Mouse (Mus musculus) hindbrain, embryonic 10.5 days (tissue): Measurements from ENCODE around the gene Idh3g. TPM values are rescaled to one million over a fixed set of nuclear protein-coding genes. Genes with fewer than 3 reads are reported as not detected.

Experiments
- DNase-seq: peaks from one replicate; pipeline ENCODE4 v3.0.0-alpha.2; 2017; ENCODE audit warnings: low spot score
- H3K27ac ChIP-seq: fragments of 300-500 bp; sonication (generic); 2 replicates; pipeline ENCODE4 v1.5.1; 2016; ENCODE audit warnings: mild to moderate bottlenecking, moderate library complexity
- H3K27me3 ChIP-seq: fragments of 300-500 bp; sonication (generic); 2 replicates; pipeline ENCODE4 v1.6.1; 2016; ENCODE audit warnings: mild to moderate bottlenecking; ENCODE audit not compliant: poor library complexity, insufficient read depth, severe bottlenecking
- H3K36me3 ChIP-seq: fragments of 300-500 bp; sonication (generic); 2 replicates; pipeline ENCODE4 v1.6.1; 2016; ENCODE audit warnings: mild to moderate bottlenecking, moderate library complexity
- H3K4me1 ChIP-seq: fragments of 300-500 bp; sonication (generic); replicated peaks from 2 replicates; pipeline ENCODE4 v1.6.1; 2016; ENCODE audit warnings: mild to moderate bottlenecking
- H3K4me3 ChIP-seq: fragments of 300-500 bp; sonication (generic); 2 replicates; pipeline ENCODE4 v1.5.1; 2016; ENCODE audit warnings: mild to moderate bottlenecking, moderate library complexity
- H3K9me3 ChIP-seq: fragments of 300-500 bp; sonication (generic); 2 replicates; pipeline ENCODE4 v1.6.1; 2016; ENCODE audit warnings: mild to moderate bottlenecking, moderate library complexity
- WGBS: fragments of 180-500 bp; shearing (Covaris S2); methylation state at CpG from one replicate; pipeline ENCODE4 v1.1.7; 2016; 5-methylcytosine and 5-hydroxymethylcytosine counted together
- polyA plus RNA-seq: library from polyadenylated mRNA; unstranded; fragments of >200 nt; fragmentation: Nextera tagmentation; extraction: Ambion mirVana; gene quantifications from 2 replicates; pipeline ENCODE4 v1.2.1, GENCODE M21; 2016

Gene Idh3g
- polyA plus RNA-seq, 1 experiment from 2014 or later, result 204 TPM

DNA sequence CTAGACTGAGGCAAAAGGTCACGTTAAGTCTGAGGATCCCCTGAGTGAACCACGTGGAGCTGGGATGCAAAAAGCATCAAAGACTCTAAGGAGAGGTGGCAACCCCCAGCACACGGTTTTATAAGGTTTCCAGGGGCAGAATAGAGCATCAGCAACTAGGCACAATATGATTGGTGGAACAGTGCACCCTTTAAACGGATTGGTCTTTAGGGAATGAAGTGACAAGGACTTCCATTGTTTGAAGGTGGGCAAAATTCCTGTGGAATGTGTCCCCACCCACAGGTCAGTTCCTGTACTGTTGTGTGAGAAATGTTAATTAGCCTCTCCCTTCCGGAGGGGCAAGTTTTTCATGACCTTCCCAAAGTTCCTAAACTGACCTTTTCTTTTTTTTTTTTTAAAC lies 47.5 kb downstream of the Idh3g start:
- Histone ChIP-seq H3K9me3 (no peaks in the 10 kb centered on the region), H3K4me3 (no peak overlapping the region), H3K27me3 (peaks cover 8% of the 10 kb centered on the region; the same call in 1 of the 2 replicates), H3K27ac (no peak overlapping the region), H3K4me1 (no peaks in the 10 kb centered on the region), H3K36me3 (peaks cover 7% of the 10 kb centered on the region; the same call in 1 of the 2 replicates)
- DNase-seq, result no peak
- 60% methylated on average over 5 of the region's 5 CpGs for WGBS

DNA sequence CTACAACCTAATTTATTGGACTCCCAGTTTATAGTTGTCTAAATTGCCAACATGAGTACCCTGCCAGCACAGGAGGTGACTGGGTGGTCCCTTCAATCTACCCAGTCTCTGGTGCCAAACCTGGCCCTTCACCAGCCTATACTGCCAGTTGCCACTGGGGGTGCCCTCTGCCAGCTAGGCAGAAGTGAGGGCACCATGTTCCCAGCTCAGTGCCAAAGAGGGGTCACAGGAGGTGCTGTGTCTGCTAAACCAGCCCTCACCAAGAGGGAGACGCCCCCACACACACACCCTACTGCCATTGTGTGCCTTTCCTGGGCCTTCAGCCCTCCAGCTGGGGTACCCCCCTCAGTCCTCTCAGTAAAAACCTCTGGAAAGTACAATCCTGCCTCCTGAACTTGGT lies 48.5 kb downstream of the Idh3g start:
- H3K36me3 ChIP-seq, result peaks cover 7% of the 10 kb centered on the region; the same call in 1 of the 2 replicates
- H3K4me1 ChIP-seq, result no peaks in the 10 kb centered on the region
- 62% methylated on average over 1 of the region's 1 CpGs for WGBS
- no peaks in the 10 kb centered on the region for H3K9me3 ChIP-seq
- H3K27ac ChIP-seq, result no peak overlapping the region
- no peak for DNase-seq
- no peak overlapping the region for H3K4me3 ChIP-seq
- peaks cover 8% of the 10 kb centered on the region; the same call in 1 of the 2 replicates for H3K27me3 ChIP-seq

DNA sequence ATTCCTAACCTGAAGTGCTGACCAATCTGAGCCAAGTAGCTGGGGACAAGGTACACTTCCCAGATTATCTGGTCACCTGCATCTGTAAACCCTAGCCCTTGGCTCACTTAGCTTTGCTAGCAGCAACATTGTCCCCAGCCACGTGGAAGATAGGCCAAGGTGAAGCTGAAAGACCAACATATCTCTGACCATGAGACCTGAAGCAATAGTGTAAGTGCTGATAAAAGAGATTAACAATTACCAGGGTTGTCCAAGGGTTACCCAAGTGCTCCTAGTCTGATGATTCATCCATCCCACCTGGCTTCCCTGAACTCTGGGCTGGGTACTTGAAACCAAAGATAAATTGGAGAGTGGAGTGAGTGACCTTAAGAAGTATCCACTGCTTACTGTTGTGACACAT lies 55.8 kb downstream of the Idh3g start:
- DNase-seq, result no peak
- Histone ChIP-seq H3K4me3 (no peak overlapping the region), H3K27me3 (no peaks in the 10 kb centered on the region), H3K4me1 (no peaks in the 10 kb centered on the region), H3K27ac (no peak overlapping the region), H3K9me3 (no peaks in the 10 kb centered on the region), H3K36me3 (peaks cover 10% of the 10 kb centered on the region; the same call in 1 of the 2 replicates)
- 55% methylated on average over 1 of the region's 1 CpGs for WGBS

Other genes starting within 250 kb of the Idh3g start
- gene Dusp9, start 147.5 kb downstream of the Idh3g start, polyA plus RNA-seq, result 32.9 and 49.2 TPM in 2 replicates
- 7.6 and 12.9 TPM in 2 replicates for gene Pnck, start 126.8 kb downstream of the Idh3g start, polyA plus RNA-seq
- gene Slc6a8, start 113.7 kb downstream of the Idh3g start, polyA plus RNA-seq, result 5.0 and 5.6 TPM in 2 replicates
- 144 and 164 TPM in 2 replicates for gene Bcap31, start 70.7 kb downstream of the Idh3g start, polyA plus RNA-seq
- 10.7 and 14.1 TPM in 2 replicates for gene Abcd1, start 70.3 kb downstream of the Idh3g start, polyA plus RNA-seq
- 0.10 and 0.19 TPM in 2 replicates for gene Plxnb3, start 29.8 kb downstream of the Idh3g start, polyA plus RNA-seq
- gene Srpk3, start 12.5 kb downstream of the Idh3g start, polyA plus RNA-seq, result 1.3 and 1.8 TPM in 2 replicates
- gene Ssr4, start 131 bp upstream of the Idh3g start, polyA plus RNA-seq, result 121 and 140 TPM in 2 replicates
- 0.63 and 1.0 TPM in 2 replicates for gene Pdzd4, start 38.1 kb upstream of the Idh3g start, polyA plus RNA-seq
- gene Avpr2, start 105.2 kb upstream of the Idh3g start, polyA plus RNA-seq, result 0.16 TPM in 1 of 2 replicates, not detected in the other
- gene L1cam, start 109.2 kb upstream of the Idh3g start, polyA plus RNA-seq, result 13.4 and 26.1 TPM in 2 replicates
- 2.2 TPM in 2 replicates for gene Arhgap4, start 135.0 kb upstream of the Idh3g start, polyA plus RNA-seq
- gene Naa10, start 135.0 kb upstream of the Idh3g start, polyA plus RNA-seq, result 148 and 159 TPM in 2 replicates
- 20.6 and 25.8 TPM in 2 replicates for gene Renbp, start 144.0 kb upstream of the Idh3g start, polyA plus RNA-seq
- 77.2 and 77.7 TPM in 2 replicates for gene Hcfc1, start 179.5 kb upstream of the Idh3g start, polyA plus RNA-seq
- 53.3 and 60.6 TPM in 2 replicates for gene Irak1, start 237.0 kb upstream of the Idh3g start, polyA plus RNA-seq